Mouse (Mus musculus) fat pad, adult 2 months (tissue): Measurements from ENCODE around the gene Tchh.
"Not testable (repeated sequence)": the region's sequence is repeated elsewhere in the genome, so short reads cannot be mapped to it uniquely, and the experiment has no call there.

Source experiments
- DNase-seq: peaks from one replicate; pipeline ENCODE4 v3.0.0-alpha.2; 2011; ENCODE audit warnings: low read depth, low spot score; ENCODE audit errors: extremely low read depth

Tchh gene

DNA sequence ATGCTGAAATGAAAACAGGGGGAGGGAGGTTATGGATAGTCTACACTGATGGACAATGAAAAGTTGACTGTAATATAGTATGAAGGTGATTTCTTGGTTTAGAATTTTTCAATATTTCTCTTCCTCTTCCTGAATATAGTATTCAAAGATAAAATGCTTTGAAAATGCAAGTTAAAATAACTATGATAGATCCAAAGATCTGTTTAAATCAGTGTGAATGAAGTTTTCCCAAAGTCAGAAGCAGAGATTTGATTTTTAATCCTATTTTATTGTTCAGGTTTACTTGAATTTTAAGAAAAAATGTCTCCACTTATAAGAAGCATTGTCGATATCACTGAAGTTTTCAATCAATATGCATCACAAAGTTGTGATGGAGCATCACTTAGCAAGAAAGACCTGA lies at the start of gene Tchh:
Gene Tchh (plus strand): TSS at position 301 of the 400 bp plus-strand sequence.
- no peak for DNase-seq

DNA sequence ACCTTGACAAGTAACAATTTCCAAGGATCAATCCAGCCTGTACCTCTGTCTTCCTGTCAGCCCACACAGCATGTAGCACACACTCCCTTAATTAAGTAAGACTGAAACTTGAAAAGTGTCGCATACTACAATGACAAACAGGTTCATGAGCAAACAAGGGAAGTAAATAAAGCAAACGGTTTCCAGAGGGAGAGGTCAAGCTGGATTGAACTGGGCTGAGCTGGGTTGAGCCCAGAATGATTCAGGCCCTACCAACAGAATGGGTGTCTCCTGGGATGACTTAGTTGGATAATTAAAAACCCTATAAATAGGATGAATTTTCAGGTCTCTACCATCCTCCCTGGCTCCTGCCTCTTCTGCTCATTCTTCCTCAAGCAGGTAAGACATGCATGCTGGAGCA lies 48.8 kb upstream of the Tchh start, which contains the start of gene Rptn:
Gene Rptn (plus strand): TSS at position 334 of the 400 bp plus-strand sequence.
- DNase-seq = no peak

- DNase-seq = no peak
Observed at GRCm38 (mm10) chr3:93403936-93404335, 38.2 kb upstream of the Tchh start.

DNA sequence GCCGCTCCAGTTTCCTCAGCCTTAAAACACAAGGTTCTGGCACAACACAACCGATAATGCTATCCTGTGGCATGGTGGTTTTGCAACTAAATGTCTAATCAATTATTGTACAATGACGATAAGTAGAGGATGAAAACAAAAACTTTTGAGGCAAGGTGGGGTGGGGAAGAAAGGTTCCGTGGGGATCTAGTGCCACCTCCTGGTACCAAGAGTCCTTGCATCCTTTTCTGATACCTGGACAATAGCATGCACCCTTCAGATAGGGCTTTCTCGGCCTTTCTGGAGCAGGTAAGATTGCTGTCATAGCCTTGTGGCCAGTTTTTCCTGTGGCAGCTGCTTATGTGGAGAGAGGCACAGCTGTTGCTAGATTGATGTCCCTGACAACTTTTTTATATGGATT lies 35.1 kb upstream of the Tchh start:
- DNase-seq = no peak

DNA sequence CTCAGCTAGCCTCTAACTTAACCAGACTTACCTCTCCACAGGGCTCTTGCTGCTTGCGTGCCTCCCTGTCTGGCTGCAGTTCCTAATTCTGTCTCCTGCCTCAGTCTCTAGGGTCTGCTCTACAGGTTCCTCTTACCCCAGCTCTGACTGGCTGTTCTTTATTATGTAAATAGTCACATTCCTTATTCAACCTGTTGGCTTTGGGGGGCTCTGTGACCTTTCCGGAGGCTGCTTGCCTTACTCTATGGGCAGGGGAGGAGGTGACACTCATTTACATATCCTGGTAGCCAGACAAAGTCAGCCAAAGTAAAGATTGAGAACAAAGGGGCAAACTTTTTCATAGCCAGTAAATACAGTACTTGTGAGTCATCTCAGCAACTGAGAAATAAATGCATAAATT lies 30.2 kb upstream of the Tchh start:
- DNase-seq = no peak

GRCm38 (mm10) chr3:93431673-93432072 lies 10.5 kb upstream of the Tchh start:
- DNase-seq = no peak

- no peak for DNase-seq
Observed at GRCm38 (mm10) chr3:93443501-93444101, 1.5 kb downstream of the Tchh start.

- DNase-seq = no peak
Observed at GRCm38 (mm10) chr3:93444343-93445164, 2.4 kb downstream of the Tchh start.

- DNase-seq = no peak
Observed at GRCm38 (mm10) chr3:93445165-93445705, 3.1 kb downstream of the Tchh start.

GRCm38 (mm10) chr3:93446128-93446755 lies 4.1 kb downstream of the Tchh start:
- DNase-seq = no peak

- not testable (repeated sequence) for DNase-seq
Observed at GRCm38 (mm10) chr3:93446756-93447137, 4.6 kb downstream of the Tchh start.

- DNase-seq = no peak
Observed at GRCm38 (mm10) chr3:93447138-93447841, 5.2 kb downstream of the Tchh start.

DNA sequence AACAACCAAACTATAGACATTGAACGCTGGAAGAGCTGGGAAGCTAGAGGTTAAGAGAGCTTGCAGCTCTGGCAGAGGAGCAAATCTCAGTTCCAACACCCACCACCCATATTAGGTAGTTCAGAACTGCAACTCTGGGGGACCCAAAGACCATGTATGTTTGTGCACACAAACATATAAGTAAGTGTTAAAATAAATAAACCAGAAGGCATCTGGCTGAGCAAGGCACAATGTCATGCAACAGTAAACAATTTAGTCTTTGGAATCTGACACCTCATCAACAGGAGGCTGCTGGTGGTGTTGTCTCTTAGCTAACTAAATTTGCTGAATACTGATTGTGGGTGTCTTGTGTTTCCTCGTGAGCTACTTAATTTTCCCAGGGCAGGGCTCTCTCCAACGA lies 24.4 kb downstream of the Tchh start:
- DNase-seq = no peak

GRCm38 (mm10) chr3:93467130-93467529 lies 25.0 kb downstream of the Tchh start:
- DNase-seq = no peak

DNA sequence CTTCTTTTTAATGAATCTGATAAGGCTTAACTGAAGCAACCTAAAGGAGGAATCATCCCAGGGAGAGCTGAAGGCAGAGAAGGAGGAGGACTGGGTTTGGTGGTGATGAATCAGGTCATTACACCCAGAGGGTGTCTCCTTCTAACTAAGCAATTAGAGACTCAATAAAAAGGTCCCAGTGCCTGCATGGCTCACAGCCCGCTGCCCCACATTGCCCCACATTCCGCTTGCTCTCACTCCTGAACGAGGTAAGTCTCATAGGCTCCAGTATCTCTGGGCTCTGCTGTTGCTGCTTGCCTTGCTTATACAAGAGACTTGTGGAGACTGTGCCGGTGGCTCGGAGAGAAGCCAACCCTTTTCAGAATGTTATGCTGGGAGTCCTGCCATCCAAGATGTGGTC lies 26.4 kb downstream of the Tchh start, which contains the start of gene Tchhl1:
Gene Tchhl1 (plus strand): TSS at position 194 of the 400 bp plus-strand sequence.
- DNase-seq = no peak

DNA sequence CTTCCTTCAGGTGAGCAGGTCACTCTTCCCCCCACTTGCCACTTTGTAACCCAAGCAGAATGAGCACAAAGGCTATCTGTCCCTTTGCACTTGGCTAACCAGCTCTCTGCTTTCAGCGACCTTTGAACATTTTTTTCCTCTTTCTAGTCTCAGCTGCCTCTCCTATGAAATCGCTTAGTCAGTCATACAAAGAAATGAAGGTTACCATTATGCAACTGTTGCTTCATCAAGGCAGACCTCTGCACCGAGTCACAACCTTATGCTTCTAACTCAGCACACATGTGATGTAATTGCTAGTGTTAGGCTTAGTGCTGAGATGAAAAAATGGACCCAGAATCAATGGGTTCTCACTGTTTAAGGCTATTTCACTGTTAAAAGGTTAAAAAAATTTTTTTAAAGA lies 27.5 kb downstream of the Tchh start:
- no peak for DNase-seq

- DNase-seq = no peak
Observed at GRCm38 (mm10) chr3:93480053-93480452, 37.9 kb downstream of the Tchh start.

- no peak for DNase-seq
Observed at GRCm38 (mm10) chr3:93481982-93482616, 40.0 kb downstream of the Tchh start.

GRCm38 (mm10) chr3:93485611-93486010 lies 43.5 kb downstream of the Tchh start:
- no peak for DNase-seq

GRCm38 (mm10) chr3:93488541-93488940 lies 46.4 kb downstream of the Tchh start:
- DNase-seq = no peak

DNA sequence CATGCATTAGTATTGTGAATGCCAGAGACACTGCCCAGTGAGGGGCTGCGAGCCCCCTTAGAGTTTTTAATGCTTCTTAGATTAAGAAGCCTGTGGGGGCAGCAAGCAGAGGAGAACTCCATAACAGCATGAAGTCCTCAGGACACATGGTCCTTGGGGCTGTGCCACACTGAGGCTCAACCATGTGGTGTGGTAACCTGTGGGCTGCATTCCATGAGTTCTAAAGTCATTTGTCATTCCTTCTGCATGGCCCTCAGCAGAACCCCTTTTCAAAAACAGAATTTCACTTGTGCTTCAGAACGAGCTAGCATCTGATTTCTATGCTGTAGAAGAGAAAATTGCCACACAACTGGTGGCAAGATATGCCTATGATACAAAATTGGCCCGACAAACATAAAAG lies 50.0 kb downstream of the Tchh start:
- no peak for DNase-seq
